Mouse (Mus musculus) heart, postnatal 0 days (tissue): Measurements from ENCODE around the gene 2900026A02Rik. TPM values are rescaled to one million over a fixed set of nuclear protein-coding genes. Genes with fewer than 3 reads are reported as not detected.

Experiments used
- ATAC-seq: fragments of 200-750 bp; cut with Nextera tagmentation; 2 replicates; pipeline ENCODE4 v1.8.0; 2017; ENCODE audit warnings: low read depth, moderate number of reproducible peaks, moderate library complexity; ENCODE audit not compliant: insufficient read depth
- DNase-seq: peaks from one replicate; pipeline ENCODE4 v3.0.0-alpha.2; 2016; ENCODE audit warnings: low spot score
- H3K27ac ChIP-seq: fragments of 300-500 bp; sonication (generic); 2 replicates; pipeline ENCODE4 v1.5.1; 2014; ENCODE audit warnings: low read depth, mild to moderate bottlenecking
- H3K27me3 ChIP-seq: fragments of 300-500 bp; sonication (generic); 2 replicates; pipeline ENCODE4 v1.6.1; 2014; ENCODE audit warnings: low read length, mixed read lengths; ENCODE audit not compliant: control insufficient read depth, insufficient read depth
- H3K36me3 ChIP-seq: fragments of 300-500 bp; sonication (generic); replicated peaks from 2 replicates; pipeline ENCODE4 v1.6.1; 2014; ENCODE audit warnings: low read length, mixed read lengths; ENCODE audit not compliant: control insufficient read depth, insufficient read depth
- H3K4me1 ChIP-seq: fragments of 300-500 bp; sonication (generic); 2 replicates; pipeline ENCODE4 v1.6.1; 2014; ENCODE audit warnings: antibody characterized with exemption; ENCODE audit not compliant: control insufficient read depth, insufficient read depth
- H3K4me2 ChIP-seq: fragments of 300-500 bp; sonication (generic); 2 replicates; pipeline ENCODE4 v1.6.1; 2014; ENCODE audit warnings: low read depth, mild to moderate bottlenecking, low read length, moderate library complexity
- H3K4me3 ChIP-seq: fragments of 300-500 bp; sonication (generic); 2 replicates; pipeline ENCODE4 v1.5.1; 2014; ENCODE audit warnings: low read depth, low read length
- H3K9ac ChIP-seq: fragments of 300-500 bp; sonication (generic); replicated peaks from 2 replicates; pipeline ENCODE4 v1.6.1; 2014; ENCODE audit warnings: low read depth, low read length, mixed read lengths
- H3K9me3 ChIP-seq: fragments of 300-500 bp; sonication (generic); replicated peaks from 2 replicates; pipeline ENCODE4 v1.6.1; 2016; ENCODE audit warnings: low read length; ENCODE audit not compliant: control insufficient read depth
- CTCF ChIP-seq: IDR thresholded peaks from 2 replicates; pipeline ENCODE4 v1.5.1; 2016; ENCODE audit warnings: antibody characterized with exemption, control low read depth, low read depth
- EP300 ChIP-seq: IDR thresholded peaks from 2 replicates; pipeline ENCODE4 v1.6.1; 2016; ENCODE audit warnings: antibody characterized with exemption, low read depth
- WGBS: fragments of 180-500 bp; shearing (Covaris S2); extraction: QIAGEN DNeasy Blood & Tissue Kit; methylation state at CpG from one replicate; pipeline ENCODE4 v1.1.7; 2014; 5-methylcytosine and 5-hydroxymethylcytosine counted together
- polyA plus RNA-seq: library from polyadenylated mRNA; unstranded; fragments of >200 nt; fragmentation: Nextera tagmentation; extraction: Ambion mirVana; gene quantifications from 2 replicates; pipeline ENCODE4 v1.2.1, GENCODE M21; 2015
- total RNA-seq: library from RNA; depleted of rRNA; stranded (reverse); fragments of >200 nt; gene quantifications from 2 replicates; pipeline ENCODE4 v1.2.3, GENCODE M21; 2014; ENCODE audit warnings: low replicate concordance

The 2900026A02Rik gene
- total and polyA plus RNA-seq, 2 experiments from 2014 or later, result 10.2 to 18.9 TPM

DNA sequence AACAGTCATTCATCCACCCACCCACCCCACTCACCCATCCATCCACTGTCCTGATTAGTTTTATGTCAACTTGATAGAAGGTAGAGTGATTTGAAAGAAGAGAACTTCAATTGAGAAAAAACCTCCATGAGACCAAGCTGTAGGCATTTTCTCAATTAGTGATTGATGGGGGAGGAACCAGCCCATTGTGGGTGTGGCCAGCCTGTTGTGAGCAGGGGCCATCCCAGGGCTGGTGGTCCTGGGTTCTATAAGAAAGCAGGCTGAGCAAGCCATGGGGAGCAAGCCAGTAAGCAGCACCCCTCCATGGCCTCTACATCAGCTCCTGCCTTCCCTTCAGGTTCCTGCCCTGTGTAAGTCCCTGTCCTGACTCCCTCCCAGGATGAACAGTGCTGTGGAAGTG is 151.0 kb downstream of the 2900026A02Rik start, which contains the start of gene Crybb2:
Crybb2 (minus strand) TSS at position 101 of the 400 bp plus-strand sequence.
- TF ChIP-seq CTCF, result no peak
- no peak for TF ChIP-seq EP300
- no peak within 1 kb of the TSS for H3K9ac ChIP-seq

DNA sequence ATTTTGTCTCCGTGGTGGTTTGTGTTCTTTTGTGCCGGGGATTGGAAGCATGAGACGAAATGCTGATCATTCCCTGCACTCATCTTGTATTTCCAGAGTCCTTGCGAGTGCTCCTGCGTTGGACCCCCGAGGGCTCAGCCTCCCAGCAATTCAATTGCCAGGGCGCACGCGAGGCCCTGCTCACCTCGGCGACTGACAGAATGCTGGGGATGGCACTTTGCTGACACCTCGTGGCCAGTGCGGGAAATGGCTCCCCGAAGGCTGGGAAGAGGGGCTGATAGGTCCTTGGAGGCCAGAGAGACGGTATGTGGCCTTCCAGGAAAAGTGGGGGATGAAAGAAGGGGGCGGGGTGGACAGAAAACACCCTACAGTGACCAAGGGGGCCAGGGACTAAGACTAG is 166.7 kb downstream of the 2900026A02Rik start:
- Histone ChIP-seq H3K4me1 (no peaks in the 10 kb centered on the region), H3K9ac (no peak overlapping the region), H3K27me3 (peaks cover 31% of the 10 kb centered on the region; the same call in 1 of the 2 replicates), H3K4me3 (no peak overlapping the region), H3K27ac (no peak overlapping the region), H3K4me2 (no peak overlapping the region), H3K9me3 (no peaks in the 10 kb centered on the region), H3K36me3 (no peaks in the 10 kb centered on the region)
- ATAC-seq (peak; percentile 65), DNase-seq (peak; percentile 54)
- no peak for TF ChIP-seq EP300
- peak; percentile 100 for TF ChIP-seq CTCF
- WGBS, result 6% methylated on average over 16 of the region's 16 CpGs

More for the DNA sequence above, 151.0 kb downstream of the 2900026A02Rik start, which contains the start of gene Crybb2:
- Histone ChIP-seq H3K36me3 (no peaks in the 10 kb centered on the region), H3K4me2 (no peak within 1 kb of the TSS), H3K9me3 (no peaks in the 10 kb centered on the region), H3K27ac (no peak within 1 kb of the TSS), H3K4me3 (no peak within 1 kb of the TSS), H3K4me1 (no peaks in the 10 kb centered on the region), H3K27me3 (peaks cover 14% of the 10 kb centered on the region; the same call in 1 of the 2 replicates)
- ATAC-seq (no peak), DNase-seq (no peak)

DNA sequence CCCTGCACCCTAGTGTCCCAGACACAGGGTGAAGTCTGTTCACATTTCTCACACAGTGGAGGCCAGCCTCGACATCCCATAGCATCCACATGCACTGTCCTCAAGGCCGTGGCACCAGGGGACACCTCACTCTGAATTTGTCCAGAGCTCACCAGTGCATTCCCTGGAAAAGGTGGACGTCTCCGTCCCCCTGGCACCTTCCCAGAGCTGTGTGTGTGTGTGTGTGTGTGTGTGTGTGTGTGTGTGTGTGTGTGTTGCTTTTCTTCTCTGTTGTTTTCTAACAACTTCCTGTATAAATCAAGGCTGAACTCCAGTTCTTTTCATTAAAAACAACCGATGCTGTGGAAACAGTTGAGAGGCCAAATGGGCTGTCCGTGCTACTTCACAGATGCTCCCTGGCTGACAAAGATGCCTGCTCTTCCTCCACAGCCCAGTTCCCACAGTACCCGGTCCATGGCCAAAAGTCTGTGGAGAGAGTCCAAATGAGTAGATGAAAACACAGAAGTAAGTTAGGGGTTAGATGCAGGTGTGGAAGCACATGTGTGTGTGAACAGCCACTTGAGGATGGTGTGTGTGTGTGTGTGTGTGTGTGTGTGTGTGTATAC is 170.4 kb downstream of the 2900026A02Rik start:
- H3K4me3 ChIP-seq, result no peak overlapping the region
- no peak overlapping the region for H3K27ac ChIP-seq
- DNase-seq, result no peak
- no peaks in the 10 kb centered on the region for H3K4me1 ChIP-seq
- no peak for ATAC-seq
- H3K9ac ChIP-seq, result no peak overlapping the region
- no peaks in the 10 kb centered on the region for H3K36me3 ChIP-seq
- no peak for TF ChIP-seq EP300
- TF ChIP-seq CTCF, result no peak
- H3K4me2 ChIP-seq, result no peak overlapping the region
- H3K9me3 ChIP-seq, result no peaks in the 10 kb centered on the region
- H3K27me3 ChIP-seq, result peaks cover 13% of the 10 kb centered on the region; the same call in 1 of the 2 replicates
- WGBS, result 59% methylated on average over 7 of the region's 7 CpGs

DNA sequence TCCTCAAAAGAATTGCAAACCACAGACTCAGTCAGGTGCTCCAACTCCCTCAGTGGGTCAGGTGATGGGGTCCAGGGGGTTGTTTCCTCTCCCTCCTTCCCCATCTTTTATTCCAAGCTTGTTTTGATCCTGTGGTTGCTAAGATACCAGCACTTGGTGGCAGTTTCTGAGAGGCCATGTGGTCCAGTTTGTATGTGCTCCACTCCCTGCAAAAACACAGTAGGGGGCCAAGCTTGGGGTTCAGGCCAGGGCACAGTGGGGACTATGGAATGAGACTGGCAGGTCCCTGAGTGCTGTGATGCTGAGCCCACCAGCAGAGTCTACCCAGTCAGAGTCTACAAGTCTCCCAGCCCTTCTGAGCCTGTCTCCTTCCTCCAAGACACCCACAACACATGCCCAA is 171.2 kb downstream of the 2900026A02Rik start:
- H3K4me3 ChIP-seq, result no peak overlapping the region
- no peak overlapping the region for H3K9ac ChIP-seq
- no peaks in the 10 kb centered on the region for H3K9me3 ChIP-seq
- DNase-seq, result no peak
- peaks cover 8% of the 10 kb centered on the region; the same call in 1 of the 2 replicates for H3K27me3 ChIP-seq
- no peak overlapping the region for H3K27ac ChIP-seq
- TF ChIP-seq EP300, result no peak
- TF ChIP-seq CTCF, result no peak
- H3K4me1 ChIP-seq, result no peaks in the 10 kb centered on the region
- H3K4me2 ChIP-seq, result no peak overlapping the region
- H3K36me3 ChIP-seq, result no peaks in the 10 kb centered on the region
- no peak for ATAC-seq

DNA sequence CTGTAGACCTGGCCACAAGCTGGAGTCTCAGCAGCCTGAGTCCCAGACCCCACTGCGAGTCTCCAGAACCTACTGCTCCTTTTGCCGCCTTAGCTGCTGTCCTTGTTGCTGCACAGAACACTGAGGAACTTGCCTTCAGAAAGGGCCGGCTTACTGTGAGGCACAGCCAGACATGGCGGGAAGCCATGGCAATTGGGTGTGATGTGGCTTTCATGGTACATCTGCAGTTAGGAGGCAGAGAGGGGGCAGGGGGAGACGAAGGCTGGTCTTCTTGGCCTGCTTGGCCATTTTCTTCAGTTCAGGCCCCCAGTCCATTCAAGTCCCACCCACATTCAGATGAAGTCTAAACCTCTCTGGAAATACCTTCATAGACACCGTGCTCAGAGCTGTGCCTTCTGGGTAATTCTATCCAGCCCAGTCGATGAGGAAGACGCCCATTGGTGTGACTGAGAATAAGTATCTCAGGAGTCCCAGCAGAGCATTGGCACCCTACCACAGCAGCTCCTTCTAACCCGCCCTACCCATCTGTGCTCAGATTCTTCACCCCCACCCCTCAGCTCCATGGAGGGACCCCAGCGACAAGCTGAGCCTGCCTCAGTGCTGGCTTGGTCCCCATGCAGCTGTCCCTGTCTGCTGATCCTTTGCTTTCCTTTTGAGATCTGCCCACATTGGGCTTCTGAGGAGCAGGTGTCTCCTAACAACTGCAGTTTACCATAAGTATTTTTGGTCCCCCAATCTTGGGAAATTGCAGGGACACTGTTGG is 175.3 kb downstream of the 2900026A02Rik start:
- no peak overlapping the region for H3K4me2 ChIP-seq
- no peaks in the 10 kb centered on the region for H3K36me3 ChIP-seq
- DNase-seq (no peak), ATAC-seq (no peak)
- peaks cover 6% of the 10 kb centered on the region; the same call in 1 of the 2 replicates for H3K4me1 ChIP-seq
- TF ChIP-seq EP300 (no peak), CTCF (no peak)
- no peak overlapping the region for H3K9ac ChIP-seq
- 86% methylated on average over 10 of the region's 10 CpGs for WGBS
- no peak overlapping the region for H3K4me3 ChIP-seq
- no peaks in the 10 kb centered on the region for H3K9me3 ChIP-seq
- no peak overlapping the region for H3K27ac ChIP-seq
- H3K27me3 ChIP-seq, result no peaks in the 10 kb centered on the region
